Mouse (Mus musculus) MEL (cell line): ENCODE data around the gene Scpep1.

Experiments used
- CTCF ChIP-seq, 3 experiments: IDR thresholded peaks in 2 of 3; conservative IDR thresholded peaks in 1 of 3; 2 replicates each; pipeline ENCODE4 v1.5.1; 2011 to 2012; ENCODE audit warnings: low read length in 3 of 3, low read depth in 2 of 3, mild to moderate bottlenecking in 2 of 3, improper control_type of control experiment in 1 of 3, inconsistent platforms in 1 of 3, mixed read lengths in 1 of 3, moderate library complexity in 1 of 3; ENCODE audit not compliant: control insufficient read depth in 1 of 3, insufficient read depth in 1 of 3, poor library complexity in 1 of 3, severe bottlenecking in 1 of 3
- ETS1 ChIP-seq: IDR thresholded peaks from 2 replicates; pipeline ENCODE4 v1.6.1; 2012; ENCODE audit warnings: low read depth, mild to moderate bottlenecking, inconsistent platforms, low read length, improper control_type of control experiment, moderate library complexity
- GABPA ChIP-seq: IDR thresholded peaks from 2 replicates; pipeline ENCODE4 v1.6.1; 2012; ENCODE audit warnings: low read depth, mild to moderate bottlenecking, inconsistent platforms, low read length, improper control_type of control experiment, moderate library complexity
- GATA1 ChIP-seq: IDR thresholded peaks from 2 replicates; pipeline ENCODE4 v1.6.1; 2011; ENCODE audit warnings: low read depth, low read length, improper control_type of control experiment
- JUND ChIP-seq: IDR thresholded peaks from 2 replicates; pipeline ENCODE4 v1.6.1; 2011; ENCODE audit warnings: low read depth, mild to moderate bottlenecking, improper control_type of control experiment, low read length
- MXI1 ChIP-seq: IDR thresholded peaks from 2 replicates; pipeline ENCODE4 v1.6.1; 2011; ENCODE audit warnings: mild to moderate bottlenecking, low read depth, low read length, improper control_type of control experiment
- POLR2A ChIP-seq, 2 experiments: IDR thresholded peaks; 2 replicates each; pipeline ENCODE4 v1.6.1; 2011 to 2012; ENCODE audit warnings: low read length in 2 of 2, mild to moderate bottlenecking in 2 of 2, control low read depth in 1 of 2, improper control_type of control experiment in 1 of 2, low read depth in 1 of 2, moderate library complexity in 1 of 2; ENCODE audit not compliant: control insufficient read depth in 1 of 2, insufficient read depth in 1 of 2, poor library complexity in 1 of 2
- TBP ChIP-seq: IDR thresholded peaks from 2 replicates; pipeline ENCODE4 v1.8.0; 2011; ENCODE audit warnings: low read depth, low read length, improper control_type of control experiment
- UBTF ChIP-seq: IDR thresholded peaks from 2 replicates; pipeline ENCODE4 v1.6.1; 2012; ENCODE audit warnings: low read depth, mild to moderate bottlenecking, inconsistent platforms, low read length, improper control_type of control experiment, moderate library complexity, borderline replicate concordance; ENCODE audit not compliant: insufficient read depth

DNA sequence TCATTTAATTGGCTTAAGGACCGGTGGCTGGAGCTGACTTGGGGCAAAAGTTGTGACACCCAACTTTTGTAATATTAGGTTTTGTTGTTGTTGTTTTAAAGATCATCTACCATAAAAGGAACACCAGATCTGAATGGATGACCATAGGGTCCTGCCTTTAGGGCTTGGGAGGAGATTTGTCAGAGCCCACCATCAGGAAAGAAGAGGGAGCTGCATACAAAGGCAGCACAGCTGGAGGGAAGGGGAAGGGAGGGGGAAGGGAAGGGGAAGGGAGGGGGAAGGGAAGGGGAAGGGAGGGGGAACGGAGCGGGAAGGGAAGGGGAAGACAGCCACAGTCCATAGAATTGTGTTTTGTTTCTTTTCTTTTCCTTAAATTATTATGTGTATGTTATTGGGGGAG, 43.1 kb upstream of the Scpep1 start:
- TF ChIP-seq UBTF = no peak
- no peak for TF ChIP-seq POLR2A (IDR thresholded peaks at IDR 0.05; ENCODE audit: control insufficient read depth in 1 of 2, insufficient read depth in 1 of 2, low read depth in 1 of 2, low read length in 2 of 2, poor library complexity in 1 of 2)
- TF ChIP-seq CTCF (IDR thresholded peaks at IDR 0.05 in 2 of 3, conservative IDR thresholded peaks at IDR 0.05 in 1 of 3; ENCODE audit: control insufficient read depth in 1 of 3, insufficient read depth in 1 of 3, low read depth in 2 of 3, low read length in 3 of 3, poor library complexity in 1 of 3, severe bottlenecking in 1 of 3) = no peak
- TF ChIP-seq MXI1 = no peak
- no peak for TF ChIP-seq TBP
- no peak for TF ChIP-seq GATA1
- no peak for TF ChIP-seq GABPA
- no peak for TF ChIP-seq ETS1
- TF ChIP-seq JUND = no peak
